Mouse (Mus musculus) CH12.LX (cell line): ENCODE measurements around the gene Sgcg.
A peak's percentile ranks its signal among the peaks of the same experiment; 100 is the strongest.

Experiments used
- CHD2 ChIP-seq: IDR thresholded peaks from 2 replicates; pipeline ENCODE4 v1.6.1; 2011; ENCODE audit warnings: low read length, improper control_type of control experiment
- CTCF ChIP-seq, 2 experiments: IDR thresholded peaks in 1 of 2; conservative IDR thresholded peaks in 1 of 2; 2 replicates each; pipeline ENCODE4 v1.5.1; 2011 to 2012; ENCODE audit warnings: low read depth in 2 of 2, low read length in 2 of 2, improper control_type of control experiment in 1 of 2, inconsistent platforms in 1 of 2, mild to moderate bottlenecking in 1 of 2, moderate library complexity in 1 of 2
- E2F4 ChIP-seq: IDR thresholded peaks from 2 replicates; pipeline ENCODE4 v1.6.1; 2011; ENCODE audit warnings: low read depth, low read length, improper control_type of control experiment; ENCODE audit not compliant: insufficient replicate concordance
- ELF1 ChIP-seq: IDR thresholded peaks from 2 replicates; pipeline ENCODE4 v1.6.1; 2014; ENCODE audit warnings: low read depth, mild to moderate bottlenecking, inconsistent platforms, low read length, improper control_type of control experiment
- EP300 ChIP-seq: IDR thresholded peaks from 2 replicates; pipeline ENCODE4 v1.6.1; 2011; ENCODE audit warnings: low read length, improper control_type of control experiment
- GABPA ChIP-seq: IDR thresholded peaks from 2 replicates; pipeline ENCODE4 v1.6.1; 2012; ENCODE audit warnings: low read depth, low read length, improper control_type of control experiment, inconsistent platforms; ENCODE audit not compliant: insufficient replicate concordance
- JUN ChIP-seq: IDR thresholded peaks from 2 replicates; pipeline ENCODE4 v1.6.1; 2011; ENCODE audit warnings: low read depth, mild to moderate bottlenecking, low read length, improper control_type of control experiment, moderate library complexity; ENCODE audit not compliant: insufficient read depth
- MAX ChIP-seq: IDR thresholded peaks from 2 replicates; pipeline ENCODE4 v1.6.1; 2011; ENCODE audit warnings: low read length, improper control_type of control experiment
- MEF2A ChIP-seq: IDR thresholded peaks from 2 replicates; pipeline ENCODE4 v1.6.1; 2014; ENCODE audit warnings: low read depth, mild to moderate bottlenecking, inconsistent platforms, low read length, improper control_type of control experiment, borderline replicate concordance
- POLR2A ChIP-seq: IDR thresholded peaks from 2 replicates; pipeline ENCODE4 v1.6.1; 2011; ENCODE audit warnings: low read depth, mild to moderate bottlenecking, improper control_type of control experiment, low read length
- TCF12 ChIP-seq: IDR thresholded peaks from 2 replicates; pipeline ENCODE4 v1.6.1; 2014; ENCODE audit warnings: low read depth, mild to moderate bottlenecking, inconsistent platforms, low read length, improper control_type of control experiment

DNA sequence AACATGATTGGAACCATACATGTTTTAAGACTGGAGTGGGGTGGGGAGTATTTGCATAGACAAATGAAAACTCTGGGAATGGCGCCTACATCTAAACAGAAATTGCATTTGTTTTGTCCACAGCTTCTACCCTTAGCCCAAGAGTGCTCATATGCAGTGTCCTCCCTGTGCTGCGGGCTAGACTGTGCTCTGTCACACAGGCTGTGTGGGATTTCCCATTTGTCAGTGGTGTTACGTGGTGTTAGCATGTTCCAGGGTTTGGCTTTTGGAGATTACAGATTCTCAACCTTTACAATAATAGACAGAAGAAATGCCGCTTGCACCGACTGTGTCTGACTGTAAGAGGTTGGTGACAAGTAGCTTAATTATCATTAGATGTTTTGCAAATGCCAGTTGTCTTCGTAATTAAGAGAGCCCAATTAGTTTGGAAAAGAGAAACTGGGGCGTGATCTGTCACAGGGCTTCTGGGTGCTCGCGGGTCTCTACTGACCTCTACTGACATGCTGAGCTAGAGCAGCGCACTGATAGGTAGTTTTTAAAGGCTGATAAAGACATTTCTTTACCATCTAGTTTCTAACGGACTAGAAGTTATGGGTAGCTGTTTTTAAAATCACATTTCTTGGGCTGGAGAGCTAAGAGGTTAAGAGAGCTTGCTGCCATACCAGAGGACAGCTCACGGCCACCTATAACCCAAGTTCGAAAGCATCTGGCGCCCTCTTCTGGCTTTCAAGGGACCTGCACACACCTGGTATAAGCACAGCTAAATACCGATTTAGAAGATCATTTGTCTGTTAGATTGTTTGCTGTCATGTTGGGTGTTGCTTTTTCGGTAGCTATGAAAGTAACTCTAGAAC is 35.8 kb upstream of the Sgcg start:
- TF ChIP-seq ELF1 = 0 out of 2 replicates have a peak, but pooled peaks have one; percentile 17
- 0 out of 2 replicates have a peak, but pooled peaks have one; percentile 36 for TF ChIP-seq MEF2A
- TF ChIP-seq GABPA = no peak
- TF ChIP-seq TCF12 = no peak
- no peak for TF ChIP-seq CHD2
- TF ChIP-seq POLR2A = no peak
- no peak for TF ChIP-seq E2F4
- no peak for TF ChIP-seq EP300
- no peak for TF ChIP-seq JUN
- TF ChIP-seq CTCF (conservative IDR thresholded peaks at IDR 0.05 in 1 of 2, IDR thresholded peaks at IDR 0.05 in 1 of 2; ENCODE audit: low read depth in 2 of 2, low read length in 2 of 2) = peak; percentile 70 to 74
- no peak for TF ChIP-seq MAX
